Mouse (Mus musculus) CH12.LX (cell line): ENCODE measurements around the gene Rps6ka5. TPM values are rescaled to one million over a fixed set of nuclear protein-coding genes. Genes with fewer than 3 reads are reported as not detected.

ENCODE experiments used
- DNase-seq: peaks from one replicate; pipeline ENCODE4 v3.0.0-alpha.2; 2013; ENCODE audit errors: extremely low read depth
- H3K27ac ChIP-seq: 2 replicates; pipeline ENCODE4 v1.5.1; 2012; ENCODE audit warnings: low read depth, mild to moderate bottlenecking, control low read depth, moderate library complexity; ENCODE audit not compliant: insufficient read depth
- H3K27me3 ChIP-seq: replicated peaks from 2 replicates; pipeline ENCODE3; 2012; ENCODE audit warnings: inconsistent platforms
- H3K36me3 ChIP-seq, 2 experiments: replicated peaks in 1 of 2; 2 replicates each; pipeline versions ENCODE3 to v1.6.1; 2012; ENCODE audit warnings: inconsistent platforms in 1 of 2, low read length in 1 of 2, mild to moderate bottlenecking in 1 of 2, mixed read lengths in 1 of 2, moderate library complexity in 1 of 2; ENCODE audit not compliant: control insufficient read depth in 1 of 2, insufficient read depth in 1 of 2
- H3K4me1 ChIP-seq, 2 experiments: 2 replicates each; pipeline ENCODE4 v1.6.1; 2012; ENCODE audit warnings: inconsistent platforms in 1 of 2, moderate library complexity in 1 of 2; ENCODE audit not compliant: insufficient read depth in 2 of 2, control insufficient read depth in 1 of 2
- H3K4me2 ChIP-seq: 2 replicates; pipeline ENCODE4 v1.6.1; 2012; ENCODE audit warnings: low read depth, mild to moderate bottlenecking, control low read depth; ENCODE audit not compliant: poor library complexity, insufficient read depth, severe bottlenecking
- H3K4me3 ChIP-seq, 3 experiments: fragments of 150-350 bp in 1 of 3; sonication (generic) in 1 of 3; replicated peaks in 1 of 3; 2 replicates each; pipeline versions ENCODE3 to v1.5.1; 2011 to 2012; ENCODE audit warnings: low read depth in 2 of 3, low read length in 2 of 3, mild to moderate bottlenecking in 2 of 3, moderate library complexity in 2 of 3, control low read depth in 1 of 3, improper control_type of control experiment in 1 of 3, inconsistent platforms in 1 of 3, mixed read lengths in 1 of 3; ENCODE audit not compliant: poor library complexity in 1 of 3
- H3K79me2 ChIP-seq: replicated peaks from 2 replicates; pipeline ENCODE4 v1.6.1; 2012; ENCODE audit warnings: mild to moderate bottlenecking, moderate library complexity; ENCODE audit not compliant: control insufficient read depth, poor library complexity, insufficient read depth, severe bottlenecking; ENCODE audit errors: extremely low read depth
- H3K9ac ChIP-seq: 2 replicates; pipeline ENCODE4 v1.6.1; 2012; ENCODE audit warnings: low read depth, mild to moderate bottlenecking, control low read depth, moderate library complexity; ENCODE audit not compliant: insufficient read depth
- H3K9me3 ChIP-seq: replicated peaks from 2 replicates; pipeline ENCODE3; 2012; ENCODE audit warnings: low read length, inconsistent platforms, mixed read lengths
- BHLHE40 ChIP-seq: IDR thresholded peaks from 2 replicates; pipeline ENCODE4 v1.6.1; 2011; ENCODE audit warnings: mild to moderate bottlenecking, low read depth, low read length, improper control_type of control experiment
- CHD2 ChIP-seq: IDR thresholded peaks from 2 replicates; pipeline ENCODE4 v1.6.1; 2011; ENCODE audit warnings: low read length, improper control_type of control experiment
- CTCF ChIP-seq, 2 experiments: IDR thresholded peaks in 1 of 2; conservative IDR thresholded peaks in 1 of 2; 2 replicates each; pipeline ENCODE4 v1.5.1; 2011 to 2012; ENCODE audit warnings: low read depth in 2 of 2, low read length in 2 of 2, improper control_type of control experiment in 1 of 2, inconsistent platforms in 1 of 2, mild to moderate bottlenecking in 1 of 2, moderate library complexity in 1 of 2
- E2F4 ChIP-seq: IDR thresholded peaks from 2 replicates; pipeline ENCODE4 v1.6.1; 2011; ENCODE audit warnings: low read depth, low read length, improper control_type of control experiment; ENCODE audit not compliant: insufficient replicate concordance
- ELF1 ChIP-seq: IDR thresholded peaks from 2 replicates; pipeline ENCODE4 v1.6.1; 2014; ENCODE audit warnings: low read depth, mild to moderate bottlenecking, inconsistent platforms, low read length, improper control_type of control experiment
- IRF4 ChIP-seq: IDR thresholded peaks from 2 replicates; pipeline ENCODE4 v1.6.1; 2014; ENCODE audit warnings: low read depth, mild to moderate bottlenecking, inconsistent platforms, low read length, improper control_type of control experiment
- JUND ChIP-seq: conservative IDR thresholded peaks from 2 replicates; pipeline ENCODE4 v1.6.1; 2011; ENCODE audit warnings: low read depth, low read length, improper control_type of control experiment
- MAX ChIP-seq: IDR thresholded peaks from 2 replicates; pipeline ENCODE4 v1.6.1; 2011; ENCODE audit warnings: low read length, improper control_type of control experiment
- MAZ ChIP-seq: IDR thresholded peaks from 2 replicates; pipeline ENCODE4 v1.6.1; 2012; ENCODE audit warnings: low read depth, mild to moderate bottlenecking, inconsistent platforms, low read length, improper control_type of control experiment, moderate library complexity
- MEF2A ChIP-seq: IDR thresholded peaks from 2 replicates; pipeline ENCODE4 v1.6.1; 2014; ENCODE audit warnings: low read depth, mild to moderate bottlenecking, inconsistent platforms, low read length, improper control_type of control experiment, borderline replicate concordance
- MXI1 ChIP-seq: IDR thresholded peaks from 2 replicates; pipeline ENCODE4 v1.6.1; 2011; ENCODE audit warnings: mild to moderate bottlenecking, low read depth, low read length, improper control_type of control experiment
- POLR2A ChIP-seq: IDR thresholded peaks from 2 replicates; pipeline ENCODE4 v1.6.1; 2011; ENCODE audit warnings: low read depth, mild to moderate bottlenecking, improper control_type of control experiment, low read length
- POLR2AphosphoS2 ChIP-seq: IDR thresholded peaks from 2 replicates; pipeline ENCODE4 v1.6.1; 2011; ENCODE audit warnings: low read depth, low read length, improper control_type of control experiment
- RAD21 ChIP-seq: IDR thresholded peaks from 2 replicates; pipeline ENCODE4 v1.6.1; 2011; ENCODE audit warnings: low read depth, mild to moderate bottlenecking, low read length, improper control_type of control experiment, moderate library complexity
- RCOR1 ChIP-seq: conservative IDR thresholded peaks from 2 replicates; pipeline ENCODE4 v1.6.1; 2012; ENCODE audit warnings: low read depth, mild to moderate bottlenecking, inconsistent platforms, low read length, improper control_type of control experiment
- SIN3A ChIP-seq: IDR thresholded peaks from 2 replicates; pipeline ENCODE4 v1.6.1; 2012; ENCODE audit warnings: low read length, improper control_type of control experiment, inconsistent platforms
- TBP ChIP-seq: conservative IDR thresholded peaks from 2 replicates; pipeline ENCODE4 v1.6.1; 2011; ENCODE audit warnings: low read depth, low read length, improper control_type of control experiment
- TCF12 ChIP-seq: IDR thresholded peaks from 2 replicates; pipeline ENCODE4 v1.6.1; 2014; ENCODE audit warnings: low read depth, mild to moderate bottlenecking, inconsistent platforms, low read length, improper control_type of control experiment
- UBTF ChIP-seq: IDR thresholded peaks from 2 replicates; pipeline ENCODE4 v1.6.1; 2012; ENCODE audit warnings: low read depth, mild to moderate bottlenecking, inconsistent platforms, low read length, improper control_type of control experiment, moderate library complexity
- USF1 ChIP-seq: IDR thresholded peaks from 2 replicates; pipeline ENCODE4 v1.6.1; 2014; ENCODE audit warnings: low read depth, mild to moderate bottlenecking, inconsistent platforms, low read length, improper control_type of control experiment
- USF2 ChIP-seq: conservative IDR thresholded peaks from 2 replicates; pipeline ENCODE4 v1.6.1; 2011; ENCODE audit warnings: low read depth, low read length, improper control_type of control experiment
- ZC3H11A ChIP-seq: IDR thresholded peaks from 2 replicates; pipeline ENCODE4 v1.6.1; 2012; ENCODE audit warnings: low read depth, mild to moderate bottlenecking, inconsistent platforms, low read length, improper control_type of control experiment
- ZMIZ1 ChIP-seq: IDR thresholded peaks from 2 replicates; pipeline ENCODE4 v1.6.1; 2012; ENCODE audit warnings: low read depth, mild to moderate bottlenecking, inconsistent platforms, low read length, improper control_type of control experiment
- ZNF384 ChIP-seq: IDR thresholded peaks from 2 replicates; pipeline ENCODE4 v1.6.1; 2012; ENCODE audit warnings: low read depth, low read length, improper control_type of control experiment, inconsistent platforms
- dilution Hi-C: fragments of 300-500 bp; cut with MboI; formaldehyde crosslinking; loops from 2 replicates; pipeline ENCODE4 v1.14.3; 2020; ENCODE audit warnings: low sequenced_read_pairs; ENCODE audit not compliant: extremely low pct_unique_long_range_greater_than_20kb, extremely low pct_ligation_motif_present
- in situ Hi-C: fragments of 300-500 bp; cut with MboI; formaldehyde crosslinking; loops from 3 replicates; pipeline ENCODE4 v1.14.3; 2019; ENCODE audit warnings: low sequenced_read_pairs, low pct_ligation_motif_present, low pct_unique_long_range_greater_than_20kb, mixed read lengths
- polyA plus RNA-seq: library from polyadenylated mRNA; unstranded; fragments of >175 nt; gene quantifications from 2 replicates; pipeline ENCODE4 v1.2.1, GENCODE M21; 2012; ENCODE audit warnings: low read depth; ENCODE audit not compliant: insufficient read length
- total RNA-seq, 2 experiments: library from RNA; depleted of rRNA; stranded (reverse); fragments of 300-350 nt in 1 of 2; fragments of >200 nt in 1 of 2; gene quantifications; 2 replicates each; pipeline ENCODE4 v1.2.3; 2012 to 2014

Rps6ka5 gene
- total and polyA plus RNA-seq, 3 experiments: 2.9 to 6.2 (median 4.8) TPM

- Histone ChIP-seq H3K36me3 (no peaks in the 10 kb centered on the region), H3K27me3 (no peaks in the 10 kb centered on the region), H3K4me1 (peaks cover 9 to 51% of the 10 kb centered on the region in 2 experiments; a peak in 3 of 4 replicates), H3K9ac (no peak overlapping the region), H3K4me3 (no peak overlapping the region), H3K27ac (no peak overlapping the region), H3K79me2 (0 out of 2 replicates have a peak, but pooled peaks cover 3% of the 10 kb centered on the region), H3K9me3 (no peaks in the 10 kb centered on the region), H3K4me2 (no peak overlapping the region)
- dilution Hi-C loops (no loop called here), in situ Hi-C loops (no loop called here)
- DNase-seq: peak; percentile 29
- no peak for TF ChIP-seq RAD21
- TF ChIP-seq ZMIZ1: no peak
- no peak for TF ChIP-seq ZC3H11A
- TF ChIP-seq MAX: no peak
- no peak for TF ChIP-seq RCOR1
- TF ChIP-seq POLR2A: no peak
- no peak for TF ChIP-seq CHD2
- no peak for TF ChIP-seq POLR2AphosphoS2
- TF ChIP-seq USF1: no peak
- no peak for TF ChIP-seq CTCF (conservative IDR thresholded peaks at IDR 0.05 in 1 of 2, IDR thresholded peaks at IDR 0.05 in 1 of 2; ENCODE audit: low read depth in 2 of 2, low read length in 2 of 2)
Measured at GRCm38 (mm10) chr12:100710432-100710831, 16.4 kb downstream of the Rps6ka5 start.

- Histone ChIP-seq H3K27ac (no peak overlapping the region), H3K9ac (no peak overlapping the region), H3K27me3 (no peaks in the 10 kb centered on the region), H3K36me3 (no peaks in the 10 kb centered on the region), H3K79me2 (0 out of 2 replicates have a peak, but pooled peaks cover 3% of the 10 kb centered on the region), H3K4me3 (no peak overlapping the region), H3K4me1 (peaks cover 8 to 56% of the 10 kb centered on the region in 2 experiments; a peak in 3 of 4 replicates), H3K9me3 (no peaks in the 10 kb centered on the region), H3K4me2 (no peak overlapping the region)
- DNase-seq: no peak
- dilution Hi-C loops: no loop called here
- in situ Hi-C loops: no loop called here
- TF ChIP-seq UBTF: no peak
Measured at GRCm38 (mm10) chr12:100707312-100707711, 19.5 kb downstream of the Rps6ka5 start.

- peak; percentile 50 for DNase-seq
- Histone ChIP-seq H3K79me2 (0 out of 2 replicates have a peak, but pooled peaks cover 3% of the 10 kb centered on the region), H3K36me3 (no peaks in the 10 kb centered on the region), H3K4me2 (peak overlapping the region; percentile 78), H3K9ac (peak overlapping the region; percentile 13; the same call in 1 of the 2 replicates), H3K9me3 (no peaks in the 10 kb centered on the region), H3K27me3 (no peaks in the 10 kb centered on the region), H3K4me1 (peaks cover 5 to 40% of the 10 kb centered on the region in 2 experiments; a peak in 3 of 4 replicates), H3K27ac (no peak overlapping the region), H3K4me3 (no peak overlapping the region)
- dilution Hi-C loops (no loop called here), in situ Hi-C loops (no loop called here)
- TF ChIP-seq USF2: no peak
- peak; percentile 75 for TF ChIP-seq JUND
- no peak for TF ChIP-seq POLR2A
- TF ChIP-seq BHLHE40: peak; percentile 70
- TF ChIP-seq MEF2A: peak; percentile 51; the same call in 1 of the 2 replicates
- peak; percentile 80; the same call in 1 of the 2 replicates for TF ChIP-seq TBP
- 0 out of 2 replicates have a peak, but pooled peaks have one; percentile 57 for TF ChIP-seq E2F4
- 0 out of 2 replicates have a peak, but pooled peaks have one; percentile 21 for TF ChIP-seq MXI1
- 0 out of 2 replicates have a peak, but pooled peaks have one; percentile 43 for TF ChIP-seq TCF12
- TF ChIP-seq MAZ: 0 out of 2 replicates have a peak, but pooled peaks have one; percentile 34
- TF ChIP-seq ZMIZ1: peak; percentile 50; the same call in 1 of the 2 replicates
- TF ChIP-seq ZNF384: no peak
- no peak; the same call in 1 of the 2 replicates for TF ChIP-seq SIN3A
- peak; percentile 87 for TF ChIP-seq IRF4
- TF ChIP-seq ELF1: 0 out of 2 replicates have a peak, but pooled peaks have one; percentile 31
- no peak for TF ChIP-seq UBTF
Measured at GRCm38 (mm10) chr12:100705057-100705722, 21.6 kb downstream of the Rps6ka5 start.
